Mouse (Mus musculus) kidney, adult 9 months (tissue): ENCODE measurements at regions not wholly inside any gene's neighbourhood (a gene's known extent, or its start where the extent isn't known, plus 50 kb on each side); places are given as distances from the start of the nearest gene placed in this dataset.
"Not testable (repeated sequence)": the region's sequence is repeated elsewhere in the genome, so short reads cannot be mapped to it uniquely, and the experiment has no call there.

Source experiments
- DNase-seq: peaks from one replicate; pipeline ENCODE4 v3.0.0; 2022

DNA sequence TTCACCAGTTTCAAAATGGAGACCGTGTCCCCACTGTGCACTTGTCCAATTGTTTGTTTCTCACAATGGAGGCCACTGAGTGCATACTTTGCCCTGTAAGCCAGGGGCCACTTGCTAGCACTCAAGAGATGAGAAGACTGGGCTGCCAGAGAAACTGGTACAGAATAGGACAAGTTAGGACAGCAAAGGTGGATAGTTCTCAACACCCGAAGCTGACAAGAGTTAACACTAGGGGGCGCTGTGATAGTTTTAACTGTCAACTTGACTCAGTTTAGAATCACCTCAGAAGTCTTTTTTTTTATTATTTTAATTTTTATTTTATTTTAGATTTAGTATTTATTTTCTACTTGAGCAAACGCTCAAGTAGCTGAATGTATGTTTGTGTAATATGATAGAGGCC lies 188.2 kb upstream of the Asap2 start:
- not testable (repeated sequence) for DNase-seq

DNA sequence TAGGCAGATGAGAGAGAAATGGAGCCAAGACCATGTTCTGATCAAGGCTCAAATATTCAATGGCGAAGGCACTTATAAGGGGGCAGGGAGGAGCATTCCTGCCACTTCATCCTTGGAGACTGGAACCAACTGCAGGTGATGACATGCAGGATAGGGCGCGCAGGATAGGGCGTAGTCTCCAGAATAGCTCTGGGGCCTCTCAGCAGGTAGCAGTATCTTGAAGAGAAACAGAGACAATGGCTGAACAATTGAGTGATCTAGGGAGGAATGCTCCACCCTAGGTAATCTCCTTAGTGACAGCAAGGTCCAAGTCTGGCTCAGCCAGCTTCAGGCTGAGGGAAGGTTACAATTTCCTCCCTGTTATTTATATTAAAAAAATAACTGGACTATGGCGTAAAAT lies 184.8 kb upstream of the Asap2 start:
- not testable (repeated sequence) for DNase-seq

DNA sequence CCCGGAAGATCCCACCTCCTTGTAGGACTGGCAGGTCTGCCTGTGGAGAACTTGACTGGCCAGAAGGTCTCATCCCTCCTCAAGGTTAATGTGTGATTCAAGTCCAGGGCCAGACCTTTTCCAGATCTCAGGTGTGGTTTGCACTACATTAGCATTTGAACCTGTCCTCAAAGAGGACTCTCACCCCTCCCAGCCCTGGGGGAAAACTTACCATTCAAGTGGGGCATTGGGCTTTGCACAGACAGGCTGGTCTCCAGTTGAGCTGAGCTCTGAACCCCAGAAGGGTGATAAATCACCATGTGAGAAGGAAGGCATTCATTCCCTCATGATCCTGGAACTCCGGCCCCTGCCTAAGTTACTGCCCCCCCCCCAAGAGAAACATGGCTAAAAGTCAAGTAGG lies 183.6 kb upstream of the Asap2 start:
- no peak for DNase-seq

DNA sequence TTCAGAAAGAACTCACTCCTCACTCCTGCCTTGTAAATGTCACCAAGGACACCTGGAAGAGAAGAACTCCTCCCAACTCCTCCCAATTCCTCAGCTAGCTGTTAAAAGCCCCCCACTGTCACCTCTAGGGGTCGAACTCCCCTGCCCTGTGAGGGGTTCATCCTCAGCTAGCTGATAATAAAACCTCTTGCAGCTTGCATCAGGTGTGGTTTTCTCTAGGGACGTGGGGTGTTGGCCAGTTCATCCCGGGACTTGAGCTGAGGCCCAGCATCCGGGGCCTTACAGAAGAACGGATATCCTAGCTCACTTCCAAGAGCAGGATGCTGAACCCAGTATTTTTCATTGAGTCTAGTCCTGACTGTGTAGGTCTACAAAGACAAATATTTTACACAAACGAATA lies 176.4 kb upstream of the Asap2 start:
- not testable (repeated sequence) for DNase-seq

DNA sequence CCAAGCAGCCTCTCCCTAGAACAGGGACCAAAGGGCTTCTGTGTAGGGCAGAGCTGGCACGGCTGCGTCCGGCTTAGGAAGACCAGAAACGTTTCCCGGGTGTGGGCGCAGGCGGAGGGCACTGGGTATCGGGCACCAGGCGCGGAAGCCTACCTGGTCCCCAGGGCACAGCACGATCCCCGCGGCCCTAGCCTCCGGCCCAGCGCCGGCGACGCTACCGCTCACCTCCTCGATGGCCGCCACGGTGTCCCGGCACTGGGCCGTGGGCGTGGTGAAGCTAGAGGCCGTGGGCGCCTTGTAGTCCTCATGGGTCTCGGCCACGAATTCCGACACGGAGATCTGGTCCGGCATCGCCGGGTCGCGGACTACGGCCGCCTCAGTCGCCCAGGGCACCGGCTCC lies 175.1 kb upstream of the Asap2 start:
- DNase-seq, result not testable (repeated sequence)

DNA sequence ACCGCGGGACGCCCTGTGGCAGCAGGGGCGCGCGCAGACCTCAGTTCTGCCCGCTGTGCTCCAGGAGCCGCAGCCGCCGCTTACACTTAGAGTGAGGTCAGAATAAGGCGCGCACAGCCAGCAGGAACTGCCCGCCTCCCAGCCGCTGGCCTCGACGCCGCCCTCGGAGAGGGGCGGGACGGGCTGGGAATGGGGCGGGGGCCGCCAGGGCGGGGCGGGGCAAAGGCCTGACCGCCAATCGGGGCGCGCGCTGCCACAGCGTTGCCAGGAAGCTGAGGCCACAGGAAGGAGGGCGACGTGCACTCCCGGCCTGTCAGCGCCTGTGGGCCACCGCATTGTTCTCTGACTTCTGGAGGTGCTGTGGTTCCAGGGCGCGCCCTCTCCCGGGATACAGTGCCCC lies 174.7 kb upstream of the Asap2 start:
- peak; percentile 53 for DNase-seq

DNA sequence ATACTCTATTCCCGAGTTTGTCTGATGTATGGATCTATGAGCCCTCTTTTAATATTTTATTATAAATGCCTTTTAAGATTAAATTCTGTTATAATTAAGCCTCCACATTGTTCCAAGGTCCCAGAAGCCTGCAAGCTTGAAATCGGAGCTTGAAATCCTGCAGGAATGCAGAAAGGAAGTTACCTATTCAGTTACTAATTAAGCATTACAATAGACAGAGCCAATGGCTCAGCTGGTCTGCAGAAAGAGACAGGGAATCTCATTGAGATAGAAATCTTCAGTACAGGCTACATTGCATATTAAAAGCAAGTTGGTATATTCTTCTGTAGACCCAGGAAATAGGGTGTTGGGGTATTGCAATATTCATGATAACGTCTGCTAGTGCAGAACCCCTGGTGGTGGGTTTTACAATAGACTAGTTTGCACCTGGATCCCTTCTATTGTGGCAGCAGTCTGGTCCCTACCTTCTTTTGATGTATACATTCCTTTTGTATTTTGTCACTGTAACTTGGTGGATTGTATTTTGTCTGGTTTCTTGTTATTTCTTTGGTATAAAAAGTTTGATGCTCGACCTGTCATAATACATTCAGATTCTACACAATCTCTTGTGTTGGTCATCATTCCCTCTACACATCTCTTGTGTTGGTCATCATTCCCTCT lies 146.5 kb upstream of the Asap2 start:
- not testable (repeated sequence) for DNase-seq

DNA sequence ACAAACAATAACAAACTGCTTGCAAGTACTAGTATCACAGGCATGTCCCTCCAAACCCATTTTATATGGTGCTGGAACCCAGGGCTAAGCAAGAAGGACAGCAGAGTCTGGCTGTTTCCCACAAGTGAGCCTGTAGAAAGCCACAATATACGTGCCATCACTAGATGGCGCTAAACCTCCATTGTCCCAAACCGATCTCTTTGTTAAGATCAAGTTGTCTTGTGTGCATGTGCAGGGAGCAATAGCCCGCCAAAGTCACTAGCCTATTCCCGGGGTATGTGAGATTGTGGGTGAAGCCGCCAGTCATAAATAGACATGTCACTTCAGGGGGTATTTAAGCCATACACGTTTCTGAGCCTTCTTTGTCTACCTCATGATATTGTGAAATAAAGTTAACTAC lies 145.4 kb upstream of the Asap2 start:
- peak; percentile 52 for DNase-seq

DNA sequence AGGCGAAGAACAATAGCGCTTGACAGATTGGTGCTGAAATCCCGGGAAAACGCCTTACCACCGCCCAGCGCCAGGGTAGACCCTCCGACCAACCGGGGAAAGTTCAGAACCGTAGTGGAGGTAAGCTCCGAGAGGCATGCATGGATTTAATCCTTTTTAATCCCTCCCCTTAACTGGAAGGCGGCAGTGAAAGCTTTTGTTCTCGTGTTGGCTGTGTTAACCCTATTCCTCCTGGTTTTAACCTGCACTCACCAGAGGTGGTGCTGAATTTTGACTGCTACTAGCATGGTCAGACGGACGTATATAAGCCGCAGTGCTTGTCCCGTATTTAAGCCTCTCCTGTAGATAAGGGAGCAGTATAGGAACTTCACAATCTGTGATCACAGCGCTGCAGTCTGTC lies 145.0 kb upstream of the Asap2 start:
- no peak for DNase-seq

DNA sequence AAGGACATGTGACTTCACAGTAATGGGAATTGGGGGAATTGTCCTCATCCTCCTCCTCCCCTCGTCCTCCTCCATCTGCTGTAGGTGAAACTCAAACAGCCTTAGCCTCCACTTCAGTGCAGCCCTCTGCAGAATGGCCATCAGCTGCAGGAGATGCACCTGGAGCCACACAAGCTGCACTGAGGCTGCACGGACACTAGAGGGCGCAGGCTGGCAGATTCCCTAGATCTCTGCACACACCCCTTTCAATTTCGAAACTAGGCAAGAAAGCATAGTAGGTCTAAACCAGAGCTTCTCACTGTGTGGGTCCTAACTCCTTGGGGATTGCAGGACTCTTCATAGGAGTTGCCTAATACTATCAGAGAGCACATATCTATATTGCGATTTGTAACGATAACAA lies 106.2 kb upstream of the Asap2 start:
- not testable (repeated sequence) for DNase-seq

DNA sequence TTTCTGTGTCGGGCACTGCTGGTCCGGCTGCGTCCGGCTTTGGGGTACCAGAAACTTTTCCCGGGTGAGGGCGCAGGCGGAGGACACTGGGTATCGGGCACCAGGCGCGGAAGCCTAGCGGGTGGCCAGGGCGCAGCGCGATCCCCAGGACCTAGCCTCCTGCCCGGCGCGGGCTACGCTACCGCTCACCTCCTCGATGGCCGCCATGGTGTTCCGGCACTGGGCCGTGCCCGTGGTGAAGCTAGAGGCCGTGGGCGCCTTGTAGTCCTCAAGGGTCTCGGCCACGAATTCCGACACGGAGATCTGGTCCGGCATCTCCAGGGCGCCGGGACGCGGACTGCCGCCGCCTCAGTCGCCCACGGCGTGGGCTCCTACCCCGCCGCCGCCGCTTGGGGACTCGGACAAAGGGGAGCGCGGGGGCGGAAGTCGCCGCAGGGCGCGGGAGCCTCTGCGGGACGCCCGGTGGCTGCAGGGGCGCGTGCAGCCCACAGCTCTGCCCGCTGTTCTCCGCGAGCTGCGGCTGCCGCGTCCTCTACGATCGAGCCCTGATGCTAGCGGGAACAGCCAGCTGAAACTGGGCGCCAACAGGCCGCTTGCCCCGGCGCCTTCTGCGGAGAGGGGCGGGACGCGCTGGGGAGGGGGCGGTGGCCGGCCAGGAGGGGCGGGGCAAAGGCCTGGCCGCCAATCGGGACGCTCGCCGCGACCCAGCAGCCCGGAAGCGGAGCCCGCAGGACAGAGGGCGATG lies 69.4 kb upstream of the Asap2 start:
- peak; percentile 50 for DNase-seq

DNA sequence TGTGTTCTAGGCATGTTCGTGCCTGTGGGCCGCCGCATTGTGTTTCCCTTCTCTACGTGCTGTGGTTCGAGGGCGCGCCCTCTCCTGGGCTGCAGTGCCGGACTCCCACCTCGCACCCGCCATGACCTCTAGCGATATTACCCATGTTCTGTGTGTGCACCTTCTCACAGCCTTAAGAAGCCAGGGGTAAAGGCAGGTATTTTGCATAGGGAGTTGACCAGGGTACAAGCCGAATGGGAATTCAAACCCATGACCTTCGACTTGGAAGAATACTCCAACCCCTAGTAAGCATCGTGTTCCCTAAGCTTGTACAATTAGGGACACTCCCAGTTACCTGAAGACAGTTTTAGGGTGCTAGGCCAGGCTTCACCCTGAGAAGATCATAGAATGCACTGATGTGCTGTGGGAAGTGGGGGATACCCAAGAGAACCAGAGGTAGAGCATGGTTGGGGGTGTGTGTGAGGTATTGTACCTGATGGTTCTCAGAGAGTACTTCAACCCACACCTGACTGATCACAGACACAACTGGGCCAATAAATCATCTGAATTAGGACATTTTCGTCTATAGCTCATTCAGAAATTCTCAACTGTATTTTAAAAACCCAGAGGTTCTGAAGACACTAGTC lies 68.7 kb upstream of the Asap2 start:
- peak; percentile 7 for DNase-seq

DNA sequence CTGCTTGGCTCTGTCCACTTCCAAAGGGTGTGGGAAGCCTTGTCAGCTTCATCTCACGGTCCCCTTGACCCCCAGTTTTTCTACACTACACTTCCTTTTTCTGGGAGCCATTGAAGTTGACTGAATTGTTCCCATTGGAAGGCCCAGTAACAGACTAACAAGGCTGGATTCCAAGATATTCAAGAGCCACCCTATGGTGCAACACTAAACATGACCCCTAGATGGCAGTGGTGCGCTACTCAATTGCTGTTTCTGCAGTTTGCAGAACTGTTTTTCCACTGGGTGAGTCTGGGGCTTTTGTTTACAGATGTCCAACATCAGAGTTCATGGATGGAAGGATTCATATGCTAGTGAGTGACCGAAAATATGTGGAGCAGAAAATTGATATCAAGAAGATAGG lies 61.3 kb upstream of the Asap2 start:
- DNase-seq, result peak; percentile 45
